Mouse (Mus musculus) myocyte (in vitro differentiated cells): ENCODE measurements around the gene Hoxc9.

Experiments used
- CEBPB ChIP-seq: IDR thresholded peaks from 2 replicates; pipeline ENCODE4 v1.6.1; 2011; ENCODE audit warnings: mild to moderate bottlenecking, moderate library complexity; ENCODE audit not compliant: poor library complexity, insufficient read depth, severe bottlenecking
- E2F4 ChIP-seq: IDR thresholded peaks from one replicate; pipeline ENCODE4 v1.6.1; 2011; ENCODE audit warnings: mild to moderate bottlenecking, control low read depth, moderate library complexity; ENCODE audit not compliant: insufficient read depth
- MAX ChIP-seq: IDR thresholded peaks from one replicate; pipeline ENCODE4 v1.6.1; 2011; ENCODE audit warnings: low read depth, mild to moderate bottlenecking, control low read depth
- MYOD1 ChIP-seq, 3 experiments: IDR thresholded peaks; one replicate each; pipeline ENCODE4 v1.6.1; 2011; ENCODE audit warnings: control low read depth in 2 of 3, low read depth in 2 of 3, mild to moderate bottlenecking in 2 of 3, moderate library complexity in 1 of 3; ENCODE audit not compliant: insufficient read length in 2 of 3, control insufficient read depth in 1 of 3
- POLR2A ChIP-seq: IDR thresholded peaks from one replicate; pipeline ENCODE4 v1.6.1; 2011; ENCODE audit warnings: low read depth, mild to moderate bottlenecking, control low read depth, moderate library complexity; ENCODE audit not compliant: insufficient read length
- POLR2AphosphoS2 ChIP-seq: IDR thresholded peaks from one replicate; pipeline ENCODE4 v1.6.1; 2011; ENCODE audit warnings: low read depth, control low read depth; ENCODE audit not compliant: insufficient read length
- REST ChIP-seq: IDR thresholded peaks from one replicate; pipeline ENCODE4 v1.6.1; 2011; ENCODE audit warnings: mild to moderate bottlenecking, control low read depth, moderate library complexity; ENCODE audit not compliant: insufficient read depth, insufficient read length
- TCF12 ChIP-seq: IDR thresholded peaks from one replicate; pipeline ENCODE4 v1.6.1; 2011; ENCODE audit warnings: mild to moderate bottlenecking, control low read depth; ENCODE audit not compliant: poor library complexity, insufficient read depth, severe bottlenecking
- TCF3 ChIP-seq: IDR thresholded peaks from one replicate; pipeline ENCODE4 v1.6.1; 2011; ENCODE audit warnings: low read depth, control low read depth; ENCODE audit not compliant: insufficient read length
- USF1 ChIP-seq: IDR thresholded peaks from one replicate; pipeline ENCODE4 v1.6.1; 2011; ENCODE audit warnings: low read depth, mild to moderate bottlenecking, control low read depth, moderate library complexity

- TF ChIP-seq E2F4: no peak
- TF ChIP-seq POLR2A: no peak
- no peak for TF ChIP-seq CEBPB
- TF ChIP-seq TCF12: no peak
- TF ChIP-seq POLR2AphosphoS2: no peak
- no peak for TF ChIP-seq USF1
- TF ChIP-seq MYOD1 (IDR thresholded peaks at IDR 0.05; ENCODE audit: control insufficient read depth in 1 of 3, insufficient read length in 2 of 3, low read depth in 2 of 3): no peak
- no peak for TF ChIP-seq MAX
- no peak for TF ChIP-seq TCF3
- TF ChIP-seq REST: no peak
Observed at GRCm38 (mm10) chr15:103021544-103021943, 45.3 kb downstream of the Hoxc9 start.
